Mouse (Mus musculus) heart, postnatal 0 days (tissue): ENCODE measurements around the gene AC131692.1.

Experiments used
- CTCF ChIP-seq: IDR thresholded peaks from 2 replicates; pipeline ENCODE4 v1.5.1; 2016; ENCODE audit warnings: antibody characterized with exemption, control low read depth, low read depth
- EP300 ChIP-seq: IDR thresholded peaks from 2 replicates; pipeline ENCODE4 v1.6.1; 2016; ENCODE audit warnings: antibody characterized with exemption, low read depth

GRCm38 (mm10) chr19:6117986-6118676 lies 23.9 kb downstream of the AC131692.1 start, which contains the start of gene Sac3d1:
- TF ChIP-seq CTCF (no peak), EP300 (peak; percentile 51; the same call in 1 of the 2 replicates)
